Mouse (Mus musculus) granulocyte monocyte progenitor cell, adult 5-6 weeks (primary cell): ENCODE data around the gene Ctnna2. TPM values are rescaled to one million over a fixed set of nuclear protein-coding genes. Genes with fewer than 3 reads are reported as not detected.

Source experiments
- ATAC-seq: replicated peaks from 2 replicates; pipeline ENCODE4 v1.8.0; 2016; ENCODE audit warnings: mild to moderate bottlenecking, moderate TSS enrichment, inconsistent platforms; ENCODE audit not compliant: poor library complexity, severe bottlenecking
- total RNA-seq, 2 experiments: library from RNA; stranded (forward) in 1 of 2; stranded (reverse) in 1 of 2; fragments of 200-712, 200-1000 nt in 1 of 2; fragments of >200 nt in 1 of 2; fragmentation: Nextera tagmentation in 1 of 2; gene quantifications; 2 replicates each; pipeline ENCODE4 v1.2.3; 2014 to 2017

Gene Ctnna2
- total RNA-seq, 2 experiments from 2014 or later = not detected

- no peak for ATAC-seq
Observed at GRCm38 (mm10) chr6:77306796-77307195, 672.7 kb downstream of the Ctnna2 start.

GRCm38 (mm10) chr6:77301305-77301704 lies 678.2 kb downstream of the Ctnna2 start:
- ATAC-seq = no peak

- ATAC-seq = no peak
Observed at GRCm38 (mm10) chr6:77291415-77291814, 688.1 kb downstream of the Ctnna2 start.

GRCm38 (mm10) chr6:77288402-77288801 lies 691.1 kb downstream of the Ctnna2 start:
- no peak for ATAC-seq

GRCm38 (mm10) chr6:77286317-77286716 lies 693.2 kb downstream of the Ctnna2 start:
- no peak for ATAC-seq

GRCm38 (mm10) chr6:77278794-77279193 lies 700.7 kb downstream of the Ctnna2 start:
- ATAC-seq = no peak

GRCm38 (mm10) chr6:77265163-77265562 lies 714.3 kb downstream of the Ctnna2 start:
- ATAC-seq = no peak

GRCm38 (mm10) chr6:77257358-77258105 lies 722.0 kb downstream of the Ctnna2 start:
- no peak for ATAC-seq

GRCm38 (mm10) chr6:77256348-77256747 lies 723.2 kb downstream of the Ctnna2 start:
- no peak for ATAC-seq

- no peak for ATAC-seq
Observed at GRCm38 (mm10) chr6:77253480-77253879, 726.0 kb downstream of the Ctnna2 start.

GRCm38 (mm10) chr6:77243541-77244231 lies 735.8 kb downstream of the Ctnna2 start:
- no peak; the same call in 1 of the 2 replicates for ATAC-seq

GRCm38 (mm10) chr6:77242601-77243406 lies 736.7 kb downstream of the Ctnna2 start, which contains the start of gene Lrrtm1:
Gene Lrrtm1, plus strand, starts transcription at chr6:77242689.
- no peak; the same call in 1 of the 2 replicates for ATAC-seq

GRCm38 (mm10) chr6:77240426-77240825 lies 739.1 kb downstream of the Ctnna2 start:
- no peak for ATAC-seq

- no peak for ATAC-seq
Observed at GRCm38 (mm10) chr6:77222849-77223638, 756.5 kb downstream of the Ctnna2 start.

GRCm38 (mm10) chr6:77220776-77221175 lies 758.7 kb downstream of the Ctnna2 start:
- ATAC-seq = no peak

- ATAC-seq = no peak
Observed at GRCm38 (mm10) chr6:77218875-77219274, 760.6 kb downstream of the Ctnna2 start.

- no peak for ATAC-seq
Observed at GRCm38 (mm10) chr6:77215322-77215721, 764.2 kb downstream of the Ctnna2 start.

GRCm38 (mm10) chr6:77213757-77214409 lies 765.6 kb downstream of the Ctnna2 start:
- no peak for ATAC-seq

GRCm38 (mm10) chr6:77209929-77210328 lies 769.6 kb downstream of the Ctnna2 start:
- no peak for ATAC-seq
